Mouse (Mus musculus): Measurements from ENCODE around the gene Smr2. TPM values are rescaled to one million over a fixed set of nuclear protein-coding genes. Genes with fewer than 3 reads are reported as not detected.
"Not testable (repeated sequence)": the region's sequence is repeated elsewhere in the genome, so short reads cannot be mapped to it uniquely, and the experiment has no call there.

The Smr2 gene
- not detected in 2 replicates for polyA plus RNA-seq (2015; fragmentation: Nextera tagmentation; extraction: Ambion mirVana)

- not testable (repeated sequence) for H3K27ac ChIP-seq (ENCODE audit: low read depth); H3K4me1 ChIP-seq (ENCODE audit: insufficient read depth); H3K27me3 ChIP-seq (ENCODE audit: insufficient read depth, low read length); H3K4me2 ChIP-seq (ENCODE audit: low read depth, low read length); H3K9ac ChIP-seq (replicated peaks); H3K36me3 ChIP-seq (replicated peaks; ENCODE audit: insufficient read depth, low read length); DNase-seq; H3K9me3 ChIP-seq (ENCODE audit: low read length); H3K4me3 ChIP-seq (ENCODE audit: low read depth, low read length); ATAC-seq
Measured at GRCm38 (mm10) chr5:88086256-88086655, at the start of gene Smr2. Gene Smr2 (plus strand): TSS chr5:88086556.

GRCm38 (mm10) chr5:88111430-88111829 is 25.1 kb downstream of the Smr2 start, which contains the start of gene Gm11116:
Gene Gm11116 (minus strand): TSS chr5:88111530.
- TF ChIP-seq EP300 (IDR thresholded peaks at IDR 0.05; ENCODE audit: low read depth) (no peak), CTCF (IDR thresholded peaks at IDR 0.05; ENCODE audit: low read depth) (no peak)
- Histone ChIP-seq H3K4me2 (ENCODE audit: low read depth, low read length) (no peak within 1 kb of the TSS), H3K27me3 (ENCODE audit: insufficient read depth, low read length) (no peaks in the 10 kb centered on the region), H3K9me3 (ENCODE audit: low read length) (no peaks in the 10 kb centered on the region), H3K36me3 (replicated peaks; ENCODE audit: insufficient read depth, low read length) (no peaks in the 10 kb centered on the region), H3K27ac (ENCODE audit: low read depth) (no peak within 1 kb of the TSS), H3K4me1 (ENCODE audit: insufficient read depth) (no peaks in the 10 kb centered on the region), H3K9ac (replicated peaks) (no peak within 1 kb of the TSS), H3K4me3 (ENCODE audit: low read depth, low read length) (no peak within 1 kb of the TSS)
- no peak for ATAC-seq
- 50% methylated on average over 1 of the region's 1 CpGs for WGBS (ENCODE audit: insufficient replicate concordance)
- no peak for DNase-seq

GRCm38 (mm10) chr5:88153999-88154398 is 67.6 kb downstream of the Smr2 start, which contains the start of gene Gm11115:
Gene Gm11115 (minus strand): TSS chr5:88154099.
- Histone ChIP-seq H3K27ac (ENCODE audit: low read depth) (no peak within 1 kb of the TSS), H3K27me3 (ENCODE audit: insufficient read depth, low read length) (no peaks in the 10 kb centered on the region), H3K4me1 (ENCODE audit: insufficient read depth) (no peaks in the 10 kb centered on the region), H3K9me3 (ENCODE audit: low read length) (no peaks in the 10 kb centered on the region), H3K9ac (replicated peaks) (no peak within 1 kb of the TSS), H3K36me3 (replicated peaks; ENCODE audit: insufficient read depth, low read length) (no peaks in the 10 kb centered on the region), H3K4me2 (ENCODE audit: low read depth, low read length) (no peak within 1 kb of the TSS), H3K4me3 (ENCODE audit: low read depth, low read length) (no peak within 1 kb of the TSS)
- DNase-seq (no peak), ATAC-seq (no peak)
- TF ChIP-seq EP300 (IDR thresholded peaks at IDR 0.05; ENCODE audit: low read depth), result no peak
- TF ChIP-seq CTCF (IDR thresholded peaks at IDR 0.05; ENCODE audit: low read depth), result no peak

Other genes with a start within 250 kb of the Smr2 start
- gene Odam, start 201.5 kb upstream of the Smr2 start, polyA plus RNA-seq (2015; fragmentation: Nextera tagmentation; extraction: Ambion mirVana), result not detected in 2 replicates
- not detected in 2 replicates for gene Csn3, start 161.0 kb upstream of the Smr2 start, polyA plus RNA-seq (2015; fragmentation: Nextera tagmentation; extraction: Ambion mirVana)
- gene 2310003L06Rik, start 117.1 kb upstream of the Smr2 start, polyA plus RNA-seq (2015; fragmentation: Nextera tagmentation; extraction: Ambion mirVana), result not detected in 2 replicates
- not detected in 2 replicates for gene Gm28434, start 117.0 kb upstream of the Smr2 start, polyA plus RNA-seq (2015; fragmentation: Nextera tagmentation; extraction: Ambion mirVana)
- not detected in 2 replicates for gene Cabs1, start 107.1 kb upstream of the Smr2 start, polyA plus RNA-seq (2015; fragmentation: Nextera tagmentation; extraction: Ambion mirVana)
- not detected in 2 replicates for gene Smr3a, start 84.0 kb upstream of the Smr2 start, polyA plus RNA-seq (2015; fragmentation: Nextera tagmentation; extraction: Ambion mirVana)
- not detected in 2 replicates for gene Gm11116, start 25.0 kb downstream of the Smr2 start, polyA plus RNA-seq (2015; fragmentation: Nextera tagmentation; extraction: Ambion mirVana)
- not detected in 2 replicates for gene Gm11115, start 67.5 kb downstream of the Smr2 start, polyA plus RNA-seq (2015; fragmentation: Nextera tagmentation; extraction: Ambion mirVana)
- not detected in 2 replicates for gene Gm7714, start 182.4 kb downstream of the Smr2 start, polyA plus RNA-seq (2015; fragmentation: Nextera tagmentation; extraction: Ambion mirVana)
- gene Prol1, start 230.8 kb downstream of the Smr2 start, polyA plus RNA-seq (2015; fragmentation: Nextera tagmentation; extraction: Ambion mirVana), result not detected in 2 replicates